Mouse (Mus musculus) heart, embryonic 14.5 days (tissue): ENCODE data around the gene Tmem167. TPM values are rescaled to one million over a fixed set of nuclear protein-coding genes. Genes with fewer than 3 reads are reported as not detected.
"Not testable (repeated sequence)": the region's sequence is repeated elsewhere in the genome, so short reads cannot be mapped to it uniquely, and the experiment has no call there.

Source experiments
- ATAC-seq: fragments of 200-750 bp; cut with Nextera tagmentation; 2 replicates; pipeline ENCODE4 v1.8.0; 2017; ENCODE audit warnings: low read depth, moderate TSS enrichment; ENCODE audit not compliant: insufficient number of reproducible peaks, insufficient read depth, low FRiP score
- H3K27ac ChIP-seq, 2 experiments: fragments of 200-500 bp in 1 of 2; fragments of 300-500 bp in 1 of 2; sonication (generic) in 1 of 2; replicated peaks in 1 of 2; 2 replicates each; pipeline ENCODE4 v1.5.1; 2012 to 2014; ENCODE audit warnings: low read depth in 2 of 2, low read length in 2 of 2, control low read depth in 1 of 2, mild to moderate bottlenecking in 1 of 2, mixed read lengths in 1 of 2; ENCODE audit not compliant: control insufficient read depth in 1 of 2, insufficient read depth in 1 of 2
- H3K27me3 ChIP-seq: fragments of 300-500 bp; sonication (generic); 2 replicates; pipeline ENCODE4 v1.6.1; 2014; ENCODE audit warnings: mild to moderate bottlenecking, low read length, control low read depth; ENCODE audit not compliant: control insufficient read depth, insufficient read depth
- H3K36me3 ChIP-seq: fragments of 300-500 bp; sonication (generic); 2 replicates; pipeline ENCODE4 v1.6.1; 2014; ENCODE audit warnings: mild to moderate bottlenecking, control low read depth, low read length, mixed read lengths; ENCODE audit not compliant: control insufficient read depth, insufficient read depth
- H3K4me1 ChIP-seq, 2 experiments: fragments of 200-500 bp in 1 of 2; fragments of 300-500 bp in 1 of 2; sonication (generic) in 1 of 2; 2 replicates each; pipeline ENCODE4 v1.6.1; 2012 to 2014; ENCODE audit warnings: low read length in 2 of 2, control low read depth in 1 of 2, mixed read lengths in 1 of 2; ENCODE audit not compliant: control insufficient read depth in 2 of 2, insufficient read depth in 2 of 2
- H3K4me2 ChIP-seq: fragments of 300-500 bp; sonication (generic); 2 replicates; pipeline ENCODE4 v1.6.1; 2014; ENCODE audit warnings: mild to moderate bottlenecking, low read length
- H3K4me3 ChIP-seq, 2 experiments: fragments of 200-500 bp in 1 of 2; fragments of 300-500 bp in 1 of 2; sonication (generic) in 1 of 2; 2 replicates each; pipeline ENCODE4 v1.5.1; 2012 to 2014; ENCODE audit warnings: low read length in 2 of 2, mild to moderate bottlenecking in 2 of 2, control low read depth in 1 of 2, low read depth in 1 of 2, moderate library complexity in 1 of 2; ENCODE audit not compliant: control insufficient read depth in 1 of 2, insufficient read depth in 1 of 2
- H3K9ac ChIP-seq: fragments of 300-500 bp; sonication (generic); 2 replicates; pipeline ENCODE4 v1.6.1; 2014; ENCODE audit warnings: mild to moderate bottlenecking, low read length
- H3K9me3 ChIP-seq: fragments of 300-500 bp; sonication (generic); 2 replicates; pipeline ENCODE4 v1.6.1; 2016; ENCODE audit warnings: low read length, control low read depth; ENCODE audit not compliant: control insufficient read depth
- WGBS: fragments of 180-500 bp; shearing (Covaris S2); extraction: QIAGEN DNeasy Blood & Tissue Kit; methylation state at CpG from one replicate; pipeline ENCODE4 v1.1.7; 2014; 5-methylcytosine and 5-hydroxymethylcytosine counted together
- polyA plus RNA-seq: library from polyadenylated mRNA; unstranded; fragments of >200 nt; fragmentation: Nextera tagmentation; extraction: Ambion mirVana; gene quantifications from 2 replicates; pipeline ENCODE4 v1.2.1, GENCODE M21; 2014

The Tmem167 gene
- polyA plus RNA-seq, 1 experiment from 2014 or later: 49.0 TPM

DNA sequence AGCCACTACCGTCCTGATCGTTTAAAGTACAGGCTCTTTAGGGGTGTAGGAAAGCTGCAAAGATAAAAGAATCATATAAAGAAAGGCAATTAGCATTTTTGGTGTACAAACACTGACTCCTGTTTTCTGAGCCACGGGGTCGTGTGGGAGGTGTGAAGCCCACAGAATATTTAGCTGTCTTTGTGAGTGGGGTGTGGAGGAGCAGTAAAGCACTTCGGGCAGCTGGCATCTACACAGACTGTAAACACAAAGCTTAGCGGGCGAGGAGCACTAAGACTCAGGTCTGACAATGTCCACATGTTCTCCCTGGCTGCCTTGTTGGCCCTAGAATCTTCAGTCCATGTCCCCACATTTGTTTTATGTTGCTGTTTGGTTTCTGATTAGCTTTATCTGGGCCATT lies 17.2 kb downstream of the Tmem167 start:
- H3K4me1 ChIP-seq: no peaks in the 10 kb centered on the region
- no peak overlapping the region for H3K4me3 ChIP-seq
- no peak for ATAC-seq
- H3K36me3 ChIP-seq: peaks cover 49% of the 10 kb centered on the region
- H3K9ac ChIP-seq: no peak overlapping the region
- no peak overlapping the region for H3K4me2 ChIP-seq
- H3K9me3 ChIP-seq: no peaks in the 10 kb centered on the region
- no peak overlapping the region for H3K27ac ChIP-seq
- whole genome bisulfite sequencing: 92% methylated on average over 7 of the region's 7 CpGs
- H3K27me3 ChIP-seq: no peaks in the 10 kb centered on the region

DNA sequence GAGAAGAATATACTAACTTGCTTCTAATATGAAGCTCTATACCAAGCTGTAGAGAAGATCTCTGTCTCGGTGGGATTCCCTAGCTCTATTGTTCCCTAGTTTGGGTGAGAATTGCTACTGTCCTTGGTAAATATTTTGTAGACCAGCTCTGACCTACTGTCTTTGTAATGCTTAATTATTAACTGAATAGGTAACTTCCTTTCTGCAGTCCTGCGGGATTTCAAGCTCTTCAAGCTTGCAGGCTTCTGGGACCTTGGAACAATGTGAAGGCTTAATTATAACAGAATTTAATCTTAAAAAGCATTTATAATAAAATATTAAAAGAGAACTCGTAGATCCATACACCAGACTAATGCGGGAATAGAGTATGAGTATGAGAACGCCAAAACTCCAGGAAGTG lies 19.8 kb downstream of the Tmem167 start:
- H3K9ac ChIP-seq, H3K9me3 ChIP-seq, H3K27ac ChIP-seq, H3K4me2 ChIP-seq, H3K27me3 ChIP-seq, H3K4me3 ChIP-seq, ATAC-seq, H3K4me1 ChIP-seq: not testable (repeated sequence)
- H3K36me3 ChIP-seq: peaks cover 27% of the 10 kb centered on the region
- 95% methylated on average over 5 of the region's 5 CpGs for WGBS

DNA sequence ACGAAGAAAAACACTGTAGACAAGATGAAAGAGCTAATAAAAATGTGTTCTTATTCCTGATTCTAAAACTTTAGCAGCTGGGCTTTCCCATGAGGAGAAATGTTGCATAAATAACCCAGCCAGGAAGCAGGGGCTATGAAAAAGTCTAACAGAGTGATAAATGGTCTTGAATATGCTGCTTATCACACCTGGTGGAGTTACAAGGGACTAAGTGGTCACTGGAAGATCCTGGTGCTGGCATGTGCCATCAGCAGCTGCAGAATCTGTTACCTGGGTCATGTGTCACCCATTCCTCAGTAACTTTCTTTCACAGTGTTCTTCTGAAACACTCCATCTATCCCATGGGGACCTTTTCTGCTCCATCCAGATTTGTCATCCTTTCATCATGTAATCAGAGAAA lies 22.8 kb downstream of the Tmem167 start:
- WGBS: 64% methylated on average over 1 of the region's 1 CpGs
- H3K27ac ChIP-seq: no peak overlapping the region
- H3K36me3 ChIP-seq: no peaks in the 10 kb centered on the region
- no peak for ATAC-seq
- H3K9ac ChIP-seq: no peak overlapping the region
- no peak overlapping the region for H3K4me2 ChIP-seq
- H3K4me1 ChIP-seq: no peaks in the 10 kb centered on the region
- H3K9me3 ChIP-seq: no peaks in the 10 kb centered on the region
- no peak overlapping the region for H3K4me3 ChIP-seq
- no peaks in the 10 kb centered on the region for H3K27me3 ChIP-seq

DNA sequence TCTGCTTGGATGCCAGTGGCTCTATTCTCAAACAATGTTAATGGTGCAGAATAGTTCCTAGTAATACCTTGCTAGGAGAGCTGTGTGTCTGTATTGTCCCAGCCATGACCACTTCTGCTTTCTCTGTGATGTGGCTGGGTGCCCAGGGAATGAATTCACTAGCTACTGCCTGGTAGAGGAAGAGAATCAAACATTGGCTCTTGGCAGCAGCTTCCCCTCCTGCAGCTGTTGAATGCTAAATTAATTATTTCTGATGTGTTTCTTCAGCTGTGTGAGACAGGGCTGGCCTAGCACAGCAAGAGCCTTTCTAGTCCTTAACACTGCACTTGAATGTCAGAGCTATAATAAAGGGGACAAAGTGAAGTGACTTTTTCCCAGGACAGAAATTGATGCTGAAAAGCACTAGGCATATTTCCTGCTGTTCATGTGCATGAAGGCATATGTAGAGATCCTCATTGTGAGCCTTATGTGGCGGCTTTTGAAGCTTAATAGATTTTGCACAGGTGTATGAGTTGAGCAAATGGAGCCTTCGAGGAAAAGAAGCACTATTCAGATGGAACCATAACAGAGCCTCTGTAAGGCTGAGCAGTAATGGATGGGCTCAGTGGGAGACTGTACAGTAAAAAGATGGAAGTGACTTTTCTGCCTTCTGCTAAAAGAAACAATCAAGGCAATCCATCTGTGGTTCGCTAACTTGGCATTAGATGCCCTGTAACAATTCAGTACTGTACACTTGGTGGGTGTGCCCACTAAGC lies 47.4 kb downstream of the Tmem167 start:
- Histone ChIP-seq H3K9me3 (no peaks in the 10 kb centered on the region), H3K27me3 (no peaks in the 10 kb centered on the region), H3K36me3 (no peaks in the 10 kb centered on the region), H3K9ac (no peak overlapping the region), H3K4me3 (no peak overlapping the region), H3K27ac (no peak overlapping the region), H3K4me2 (no peak overlapping the region), H3K4me1 (no peaks in the 10 kb centered on the region; a peak in 1 of 4 replicates)
- ATAC-seq: no peak
- 83% methylated on average over 3 of the region's 3 CpGs for WGBS

DNA sequence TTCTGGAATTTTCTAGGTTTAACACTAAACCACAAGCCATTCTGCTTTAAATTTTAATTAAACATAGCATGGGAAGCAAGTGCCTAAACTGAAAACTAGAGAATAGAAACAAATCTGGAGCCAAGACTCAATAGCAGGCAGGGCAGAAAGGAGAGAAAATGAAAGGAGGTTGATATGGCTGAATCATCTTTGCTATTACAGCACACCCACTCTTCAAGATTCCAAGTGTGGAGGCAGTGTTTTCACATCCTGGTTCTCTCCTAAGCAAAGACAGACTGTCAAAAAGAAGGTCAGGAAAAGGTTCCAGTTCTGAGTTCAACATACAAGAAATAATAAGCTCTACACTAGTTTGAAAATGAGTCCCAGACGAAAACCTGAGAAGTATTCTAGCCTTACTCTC lies 52.8 kb downstream of the Tmem167 start:
- Histone ChIP-seq H3K4me2 (no peak overlapping the region), H3K9me3 (no peaks in the 10 kb centered on the region), H3K4me1 (no peaks in the 10 kb centered on the region), H3K27me3 (no peaks in the 10 kb centered on the region), H3K9ac (no peak overlapping the region), H3K27ac (no peak overlapping the region), H3K4me3 (no peak overlapping the region), H3K36me3 (no peaks in the 10 kb centered on the region)
- no peak for ATAC-seq
- WGBS: 73% methylated on average over 1 of the region's 1 CpGs

DNA sequence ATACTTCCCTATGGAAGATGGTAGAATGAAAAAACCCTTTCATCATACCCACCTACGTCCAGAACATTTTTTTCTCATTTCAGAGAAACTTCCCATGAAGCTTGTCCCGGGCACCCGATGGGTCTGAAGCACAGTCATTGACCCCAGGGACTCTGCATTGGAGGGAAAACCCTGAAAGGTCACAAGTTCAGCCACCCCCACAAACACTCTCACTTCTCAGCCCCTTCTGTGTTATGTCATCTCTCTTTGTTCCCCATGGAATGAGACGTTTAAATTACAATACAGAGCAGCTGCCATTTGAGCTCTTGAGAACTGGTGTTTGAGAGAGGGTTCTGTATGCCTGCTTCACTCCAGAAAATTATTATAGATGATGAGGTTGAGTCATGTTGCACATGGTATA lies 54.3 kb downstream of the Tmem167 start:
- Histone ChIP-seq H3K4me2 (no peak overlapping the region), H3K4me3 (no peak overlapping the region), H3K27me3 (no peaks in the 10 kb centered on the region), H3K36me3 (no peaks in the 10 kb centered on the region), H3K9me3 (no peaks in the 10 kb centered on the region), H3K9ac (no peak overlapping the region), H3K4me1 (no peaks in the 10 kb centered on the region), H3K27ac (no peak overlapping the region)
- WGBS: 50% methylated on average over 4 of the region's 4 CpGs
- no peak for ATAC-seq

DNA sequence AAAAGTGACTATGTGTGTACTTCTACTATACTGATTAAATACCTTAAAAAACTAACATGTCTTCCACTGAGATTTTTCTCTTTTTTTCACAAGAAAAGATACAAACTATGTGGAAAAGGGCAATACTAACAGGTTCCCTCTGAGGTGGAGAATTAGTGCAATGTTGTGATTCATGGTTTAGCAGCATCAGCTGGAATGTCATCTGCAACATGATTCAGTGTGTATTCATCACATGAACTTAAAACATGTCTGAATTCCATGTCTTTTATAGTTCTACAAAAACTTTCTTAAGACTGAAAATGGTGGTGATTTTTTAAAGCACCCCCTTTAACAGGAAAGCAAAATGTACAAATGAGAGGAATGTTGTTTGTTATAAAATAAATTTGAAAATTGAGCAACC lies 63.0 kb downstream of the Tmem167 start:
- H3K9ac ChIP-seq: no peak overlapping the region
- H3K36me3 ChIP-seq: no peaks in the 10 kb centered on the region
- no peaks in the 10 kb centered on the region for H3K27me3 ChIP-seq
- no peak overlapping the region for H3K4me3 ChIP-seq
- no peak overlapping the region for H3K27ac ChIP-seq
- H3K9me3 ChIP-seq: no peaks in the 10 kb centered on the region
- H3K4me1 ChIP-seq: 0 out of 4 replicates have a peak, but pooled peaks cover 0 to 2% of the 10 kb centered on the region in 2 experiments
- no peak overlapping the region for H3K4me2 ChIP-seq
- ATAC-seq: no peak
